Mouse (Mus musculus) neural tube, embryonic 10.5 days (tissue): ENCODE measurements around the gene Hoxa4.

Source experiments
- DNase-seq: peaks from one replicate; pipeline ENCODE4 v3.0.0-alpha.2; 2017; ENCODE audit warnings: low spot score; ENCODE audit errors: extremely low spot score

Gene Hoxa4

GRCm38 (mm10) chr6:52190906-52191810 lies at the start of gene Hoxa4:
Hoxa4 (minus strand) TSS chr6:52191753.
- DNase-seq, result peak; percentile 79

DNA sequence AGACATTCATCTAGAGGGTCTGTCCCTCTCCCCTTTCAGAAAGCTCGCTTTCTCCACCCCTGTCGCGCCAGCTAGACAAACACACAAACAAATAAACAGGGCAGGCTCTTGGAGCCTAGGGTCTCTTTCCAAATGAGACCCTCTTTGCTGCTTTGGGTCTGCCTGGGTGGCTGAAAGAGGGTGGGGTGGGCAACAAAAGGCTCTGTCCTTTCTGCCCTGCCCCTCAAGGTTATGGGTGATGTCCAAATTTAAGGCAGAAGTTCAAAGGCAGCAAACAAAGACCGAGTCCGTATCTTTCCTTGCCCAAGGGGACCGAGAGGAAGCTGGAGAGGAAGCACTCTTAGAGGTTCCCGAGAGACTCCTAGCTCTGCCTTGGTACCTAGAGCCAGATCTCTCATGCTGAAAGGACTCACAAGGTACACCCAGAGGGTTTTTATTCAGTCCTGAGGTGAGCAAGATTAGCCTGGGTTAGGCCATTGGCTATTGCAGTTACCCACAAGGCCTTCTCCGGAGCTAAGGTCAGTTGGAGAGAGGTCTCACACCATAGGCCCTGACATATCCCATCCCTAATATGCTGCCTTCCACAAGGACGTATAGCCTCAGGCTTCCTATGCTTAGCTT lies 49.6 kb upstream of the Hoxa4 start:
- no peak for DNase-seq

- DNase-seq, result peak; percentile 95
These were observed 48.9 kb upstream of the Hoxa4 start, which contains the start of gene Hoxa10 for GRCm38 (mm10) chr6:52240389-52241000. Hoxa10 (minus strand) TSS chr6:52240854.

- no peak for DNase-seq
These were observed 48.3 kb upstream of the Hoxa4 start for GRCm38 (mm10) chr6:52239625-52240388.

GRCm38 (mm10) chr6:52238976-52239375 lies 47.4 kb upstream of the Hoxa4 start:
- no peak for DNase-seq

- no peak for DNase-seq
These were observed 46.6 kb upstream of the Hoxa4 start for GRCm38 (mm10) chr6:52238155-52238545.

DNA sequence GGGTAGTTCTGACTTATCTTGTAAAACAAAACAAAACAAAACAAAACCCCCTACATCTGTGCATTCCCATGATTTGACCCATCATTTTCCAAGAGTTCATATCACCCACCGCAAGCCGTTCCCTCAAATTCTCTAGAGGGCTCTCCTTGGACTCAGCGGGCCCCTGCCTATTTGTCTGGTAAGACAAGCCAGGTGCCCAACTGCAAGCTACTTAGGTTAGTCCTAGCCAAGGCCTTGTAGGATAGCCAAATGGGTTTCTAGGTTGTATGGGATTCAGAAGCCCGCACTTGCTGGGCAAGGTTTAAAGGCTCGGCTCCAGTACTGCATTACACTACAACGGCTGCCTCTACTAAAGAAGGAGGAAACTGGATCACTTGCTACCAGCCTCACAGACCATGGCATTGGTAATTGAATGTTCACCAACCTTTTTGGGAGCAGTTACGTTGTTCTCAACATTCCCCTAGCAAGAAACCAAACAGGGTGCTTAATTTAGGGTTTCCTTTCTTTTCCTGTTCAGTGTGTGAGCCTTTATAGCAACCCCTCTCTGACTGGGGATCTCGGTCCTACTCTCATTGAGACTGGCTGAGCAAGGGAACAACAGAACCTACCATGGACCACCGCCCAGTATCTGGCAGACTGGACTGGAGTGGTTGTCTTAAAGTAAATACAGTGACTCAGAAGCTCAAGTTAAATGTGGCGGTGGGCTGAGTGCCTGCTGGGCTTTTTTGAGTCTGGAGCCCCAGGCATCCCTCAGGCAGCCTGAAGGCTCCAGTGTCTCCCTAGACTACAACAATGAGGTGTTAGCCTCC lies 46.0 kb upstream of the Hoxa4 start:
- no peak for DNase-seq

DNA sequence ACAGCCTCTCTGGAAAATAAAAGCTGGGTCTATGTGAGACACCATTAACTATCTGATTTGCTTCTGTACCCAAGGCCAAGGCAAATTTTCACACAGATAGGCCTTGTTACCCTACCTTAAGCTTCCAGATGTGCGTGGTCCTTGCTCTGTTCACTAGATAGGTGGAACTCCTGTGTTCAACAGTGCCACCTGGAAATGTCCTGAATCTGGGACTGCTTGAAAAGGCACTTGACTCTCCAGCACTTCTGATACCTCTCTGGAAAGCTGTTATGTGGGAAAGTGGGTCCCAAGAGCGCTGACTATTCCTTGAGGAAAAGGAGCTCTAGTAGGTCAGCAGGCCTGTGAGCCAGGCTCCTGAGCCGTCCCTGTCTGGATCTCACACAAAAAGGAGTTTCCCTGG lies 45.3 kb upstream of the Hoxa4 start:
- DNase-seq, result no peak

DNA sequence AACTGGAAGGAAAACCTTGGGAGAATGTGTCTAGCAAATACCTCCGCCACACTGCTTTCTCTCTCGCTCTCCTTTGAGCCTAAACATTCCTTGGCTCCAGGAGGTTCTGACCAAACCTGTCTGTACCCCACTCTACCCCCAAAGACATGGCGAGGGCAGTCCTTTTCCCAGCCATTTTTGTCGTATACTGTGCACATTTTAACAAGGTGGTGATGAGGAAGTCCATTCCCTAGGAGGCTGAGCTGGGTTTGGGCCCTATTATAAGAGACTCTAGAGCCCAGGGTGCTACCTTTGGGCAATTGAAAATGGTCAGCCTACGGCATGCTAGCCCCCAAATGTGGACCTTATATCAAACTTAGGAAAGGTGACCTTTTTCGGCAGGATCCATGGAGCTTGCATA lies 44.3 kb upstream of the Hoxa4 start:
- no peak for DNase-seq

DNA sequence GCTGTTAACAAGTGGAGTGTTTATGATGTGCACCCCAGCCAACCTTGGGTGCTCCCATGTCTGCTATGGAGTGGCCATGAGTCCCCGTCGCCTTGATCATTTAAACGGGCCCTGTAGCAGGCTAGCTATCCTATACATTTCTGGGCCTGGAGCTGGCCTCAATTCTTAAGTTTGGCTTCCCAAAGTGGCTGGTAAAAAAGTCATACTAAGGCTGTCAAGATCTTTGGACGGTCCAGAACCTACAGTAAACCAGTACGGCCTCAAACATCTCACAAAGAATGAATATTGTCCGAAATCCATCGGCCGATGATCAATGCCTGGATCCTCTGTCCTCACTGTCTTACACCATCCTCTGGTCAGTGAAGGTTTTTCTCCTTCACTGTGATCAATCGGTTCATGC lies 43.7 kb upstream of the Hoxa4 start:
- DNase-seq, result no peak

DNA sequence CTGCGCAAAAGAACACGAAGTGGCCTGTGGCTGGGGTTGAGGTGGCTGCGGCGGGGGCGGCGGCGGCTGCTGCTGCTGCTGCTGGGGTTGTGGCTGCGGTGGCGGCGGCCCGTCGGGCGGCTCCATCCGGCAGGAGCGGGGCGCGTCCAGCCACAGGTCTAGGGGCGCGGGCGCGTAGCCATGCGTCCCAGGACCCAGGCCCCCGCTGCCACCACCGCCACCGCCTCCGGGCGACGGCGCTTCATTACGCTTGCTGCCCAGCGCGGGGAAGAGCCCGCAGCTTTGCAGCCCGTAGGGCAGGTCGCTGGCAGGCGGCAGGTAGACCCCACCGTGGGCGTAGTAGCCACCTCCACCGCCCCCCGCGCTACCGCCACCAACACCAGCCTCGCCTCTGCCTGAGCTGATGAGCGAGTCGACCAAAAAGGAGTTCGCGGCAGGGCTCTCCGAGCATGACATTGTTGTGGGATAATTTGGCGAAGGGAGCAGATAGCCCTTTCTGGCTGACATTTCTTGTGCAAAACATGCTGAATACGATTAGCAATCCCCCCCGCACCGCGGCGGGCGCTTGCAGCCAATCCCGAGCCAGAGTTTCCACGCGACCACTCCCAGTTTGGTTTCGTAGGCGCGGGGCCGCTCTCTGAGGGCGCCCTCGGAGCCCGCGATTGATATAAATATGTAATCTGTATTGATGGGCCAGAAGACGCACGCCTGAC lies 43.0 kb upstream of the Hoxa4 start:
- DNase-seq, result no peak

DNA sequence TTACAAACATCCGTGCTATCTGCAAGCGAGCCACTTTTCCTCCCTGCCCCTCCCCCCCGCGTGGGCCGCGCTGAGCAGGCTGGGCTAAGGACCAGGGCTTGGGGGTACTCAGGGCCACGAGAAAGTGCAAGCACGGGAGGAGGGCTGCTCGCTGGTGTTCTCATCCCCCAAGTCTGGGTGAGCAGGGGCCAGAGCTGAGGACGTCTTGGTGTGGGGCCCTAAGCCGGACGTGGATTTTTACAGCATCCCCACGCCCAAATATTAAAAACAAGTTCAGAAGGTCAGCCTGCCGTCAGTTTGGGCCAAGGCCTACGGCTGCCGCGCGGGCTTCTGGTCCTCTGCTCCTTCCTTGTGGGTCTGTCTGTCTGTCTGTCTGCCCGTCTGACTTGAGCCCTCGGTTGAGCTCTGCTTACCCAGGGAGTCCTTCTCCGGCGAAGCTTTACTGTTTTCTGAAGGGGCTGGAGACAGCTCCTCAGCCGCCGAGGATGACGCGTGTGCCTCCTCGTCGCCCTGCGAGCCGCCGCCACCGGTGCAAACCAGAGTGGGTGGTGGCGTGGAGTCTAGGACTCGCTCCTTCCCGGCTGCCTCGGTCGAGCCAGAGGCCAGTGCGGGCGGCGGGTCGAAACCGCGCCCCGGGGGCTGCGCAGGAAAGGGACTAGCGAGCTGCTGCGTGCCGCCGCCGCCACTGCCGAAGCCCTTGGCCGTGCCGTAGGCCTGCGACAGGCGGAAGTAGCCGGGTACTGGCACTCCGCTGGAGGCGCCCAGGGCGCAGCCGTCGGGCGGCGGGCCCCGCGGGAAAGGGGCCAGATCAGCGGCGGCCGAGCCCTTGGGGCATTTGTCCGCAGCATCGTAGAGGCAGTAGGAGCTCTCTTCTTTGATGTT lies 42.2 kb upstream of the Hoxa4 start:
- DNase-seq, result no peak

- no peak for DNase-seq
These were observed 41.5 kb upstream of the Hoxa4 start for GRCm38 (mm10) chr6:52232984-52233545.

DNA sequence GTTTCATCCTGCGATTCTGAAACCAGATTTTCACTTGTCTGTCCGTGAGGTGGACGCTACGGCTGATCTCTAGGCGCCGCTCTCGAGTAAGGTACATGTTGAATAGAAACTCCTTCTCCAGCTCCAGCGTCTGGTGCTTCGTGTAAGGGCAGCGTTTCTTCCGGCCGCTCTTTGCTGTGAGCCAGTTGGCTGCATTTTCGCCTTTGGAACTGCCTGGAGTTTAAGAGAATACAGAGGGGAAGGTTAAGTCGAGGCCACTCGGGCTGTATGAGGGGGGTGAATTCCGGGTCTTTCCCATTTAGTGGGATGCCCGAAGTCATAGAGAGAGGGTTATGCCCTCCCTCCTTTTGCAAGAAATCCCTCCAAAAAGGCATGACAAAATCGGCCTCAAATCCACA lies 41.0 kb upstream of the Hoxa4 start:
- DNase-seq, result no peak

GRCm38 (mm10) chr6:52231885-52232567 lies 40.5 kb upstream of the Hoxa4 start:
- no peak for DNase-seq

GRCm38 (mm10) chr6:52230516-52231165 lies 39.1 kb upstream of the Hoxa4 start, which contains the start of gene Hoxa9:
Hoxa9 (minus strand) TSS chr6:52231089.
- DNase-seq, result no peak

GRCm38 (mm10) chr6:52229558-52230416 lies 38.2 kb upstream of the Hoxa4 start:
- DNase-seq, result no peak
